Mouse (Mus musculus) heart, postnatal 0 days (tissue): Measurements from ENCODE around the gene Lpin3.

Experiments used
- CTCF ChIP-seq: IDR thresholded peaks from 2 replicates; pipeline ENCODE4 v1.5.1; 2016; ENCODE audit warnings: antibody characterized with exemption, control low read depth, low read depth
- EP300 ChIP-seq: IDR thresholded peaks from 2 replicates; pipeline ENCODE4 v1.6.1; 2016; ENCODE audit warnings: antibody characterized with exemption, low read depth

DNA sequence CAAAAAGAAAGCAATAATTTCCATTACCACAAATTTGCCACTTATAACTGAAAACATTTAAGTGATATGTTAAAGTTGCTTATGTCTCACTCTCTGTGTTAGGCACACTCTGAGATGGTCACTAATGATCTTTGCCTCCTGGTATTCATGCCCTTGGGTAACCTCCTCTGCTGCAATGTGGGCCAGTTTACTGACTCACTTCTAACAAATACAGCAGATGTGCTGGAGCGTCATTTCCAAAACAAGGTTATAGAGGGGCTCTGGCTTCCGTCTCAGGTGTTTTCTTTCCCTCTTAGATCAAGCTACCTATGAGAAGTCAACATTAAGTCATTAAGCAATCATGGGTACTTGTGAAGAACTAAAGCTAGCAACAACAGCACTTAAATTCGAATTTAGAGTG, 30.1 kb upstream of the Lpin3 start:
- no peak for TF ChIP-seq CTCF
- no peak for TF ChIP-seq EP300
